Mouse (Mus musculus): ENCODE measurements around the gene 2610301B20Rik. TPM values are rescaled to one million over a fixed set of nuclear protein-coding genes. Genes with fewer than 3 reads are reported as not detected.
"Not testable (repeated sequence)": the region's sequence is repeated elsewhere in the genome, so short reads cannot be mapped to it uniquely, and the experiment has no call there.

Gene 2610301B20Rik
- 10 to 100 TPM; 36.4 to 36.8 TPM for total RNA-seq (2021)
- long read RNA-seq, transcript 2610301B20Rik-201 (6 exons, 2,116 nt) = major isoform, 50 of 55 reads
- long read RNA-seq, partial matches to known transcripts = 0 of 55 reads
- long read RNA-seq, other reads (novel, unspliced or antisense) = 5 of 55 reads

GRCm38 (mm10) chr4:10873920-10874665, at the start of gene 2610301B20Rik:
Gene 2610301B20Rik, plus strand, starts transcription at chr4:10874498.
- DNase-seq (ENCODE audit: low spot score in 2 of 2) = peak; percentile 91 to 97

DNA sequence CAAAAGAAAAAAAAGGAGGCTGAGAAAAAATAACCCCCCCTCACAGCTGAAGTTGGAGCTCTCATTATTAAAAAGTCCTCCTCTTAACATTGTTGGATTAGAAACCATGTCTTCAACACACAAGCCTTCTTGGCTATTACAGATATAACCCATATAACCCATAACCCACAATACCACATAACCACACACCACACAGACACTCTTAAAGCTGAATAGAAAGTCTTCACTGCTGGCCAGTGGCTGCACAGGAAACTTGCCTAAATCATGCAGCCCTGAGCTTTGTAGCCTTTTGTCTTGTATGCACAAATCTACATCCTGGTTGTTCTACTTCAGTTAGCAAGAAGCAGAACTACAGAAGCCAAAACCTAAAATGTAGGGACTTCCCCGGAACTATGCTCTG, 41.0 kb upstream of the 2610301B20Rik start:
- no peak for DNase-seq (ENCODE audit: low spot score in 2 of 2)

GRCm38 (mm10) chr4:10835252-10836051, 38.8 kb upstream of the 2610301B20Rik start:
- DNase-seq (ENCODE audit: low spot score in 2 of 2) = peak in 1 of 2 experiments; percentile 72

DNA sequence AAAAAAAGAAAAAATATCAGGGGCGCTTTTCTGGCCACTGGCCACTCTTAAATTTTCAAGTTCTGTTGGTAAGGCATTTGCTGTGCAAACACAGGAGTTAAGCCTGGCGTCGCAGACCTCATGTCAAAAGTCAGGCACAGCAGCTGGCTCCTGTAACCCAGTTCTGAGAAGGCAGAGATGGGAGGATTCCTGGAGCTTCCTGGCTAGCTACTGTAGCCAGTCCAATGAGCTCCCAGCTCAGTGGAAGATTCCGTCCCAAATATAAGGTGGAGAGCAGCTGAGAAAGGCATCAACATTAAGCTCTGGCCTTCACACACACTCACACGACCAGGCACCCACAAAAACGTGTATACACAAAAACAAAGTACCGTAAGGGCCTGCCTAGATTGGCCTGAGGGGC, 28.4 kb upstream of the 2610301B20Rik start:
- no peak for DNase-seq (ENCODE audit: low spot score in 2 of 2)

DNA sequence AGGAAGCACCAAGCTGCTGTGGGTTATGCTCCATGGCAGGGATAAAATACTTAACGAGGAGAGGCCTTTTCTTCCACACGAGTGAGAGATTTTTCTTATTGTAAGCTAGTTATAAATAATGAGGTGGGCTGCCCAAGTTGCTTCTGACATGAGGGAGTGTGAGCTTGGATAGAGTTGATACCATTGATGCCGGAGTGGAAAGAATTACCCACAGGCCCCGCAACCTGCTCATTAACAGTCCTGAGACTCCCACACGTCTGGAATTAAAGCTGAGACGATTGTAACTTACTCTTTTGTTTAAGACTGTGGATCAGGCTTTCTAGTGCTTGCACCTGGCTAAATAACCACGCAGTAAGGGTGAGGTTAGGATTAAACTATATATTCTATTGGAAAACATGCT, 24.5 kb upstream of the 2610301B20Rik start:
- DNase-seq (ENCODE audit: low spot score in 2 of 2) = no peak

DNA sequence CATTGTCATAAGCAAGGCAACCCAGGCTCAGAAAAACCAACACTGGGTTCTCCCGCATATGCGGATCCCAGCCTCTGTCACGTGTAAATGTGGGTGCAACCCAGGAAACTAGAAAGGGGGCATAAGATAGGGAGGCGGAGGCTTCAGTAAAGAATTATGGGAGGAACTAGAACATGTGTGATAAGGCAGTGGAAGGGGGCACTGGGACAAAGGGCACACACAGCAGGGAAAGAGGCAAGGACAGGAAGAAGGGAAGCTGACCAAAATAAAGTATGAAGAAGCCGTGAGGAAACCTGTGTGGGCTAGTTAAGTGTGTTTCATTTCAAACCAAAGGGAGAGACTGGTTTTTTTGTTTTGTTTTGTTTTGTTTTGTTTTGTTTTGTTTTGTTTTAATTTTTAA, 23.3 kb upstream of the 2610301B20Rik start:
- DNase-seq (ENCODE audit: low spot score in 2 of 2) = no peak

DNA sequence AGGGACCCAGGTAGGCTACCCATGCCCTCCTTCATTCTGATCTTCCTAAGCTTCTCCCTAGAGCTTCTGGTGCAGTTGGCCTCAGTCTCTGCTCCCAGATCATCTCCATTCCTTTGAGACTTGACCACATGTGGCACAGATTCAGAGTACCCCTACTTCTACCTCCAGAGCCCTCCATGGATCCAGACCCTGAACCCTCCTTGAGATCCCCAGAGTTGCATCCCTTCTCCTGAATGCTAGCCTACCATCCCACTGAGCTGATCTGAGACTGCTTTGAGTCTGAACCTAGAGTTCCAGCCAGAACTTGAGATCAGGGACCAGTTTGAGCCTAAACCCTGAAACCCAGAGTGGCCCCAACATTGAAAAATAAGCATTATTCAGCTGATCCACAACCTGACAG, 15.1 kb upstream of the 2610301B20Rik start:
- DNase-seq (ENCODE audit: low spot score in 2 of 2) = no peak

GRCm38 (mm10) chr4:10859911-10860581, 14.3 kb upstream of the 2610301B20Rik start:
- DNase-seq (ENCODE audit: low spot score in 2 of 2) = peak in 1 of 2 experiments; percentile 38

DNA sequence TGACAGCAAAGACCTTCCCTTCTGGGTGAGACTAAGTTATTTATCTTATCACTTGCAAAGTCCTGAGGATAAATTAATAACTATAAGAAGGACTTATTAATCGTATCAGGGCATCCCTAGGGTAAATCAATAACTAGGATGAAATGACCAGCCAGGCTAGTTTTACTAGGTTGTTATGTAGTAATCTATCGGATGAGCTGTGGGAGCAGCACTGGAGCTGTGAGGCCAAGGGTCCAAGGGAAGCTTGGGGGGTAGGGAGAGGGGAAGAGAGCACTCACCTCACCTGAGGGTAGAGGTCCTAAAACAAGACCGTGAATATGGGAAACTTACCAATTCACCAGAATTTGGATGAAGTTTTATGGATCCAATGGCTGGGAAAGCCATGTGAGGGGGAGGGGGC, 13.5 kb upstream of the 2610301B20Rik start:
- DNase-seq (ENCODE audit: low spot score in 2 of 2) = no peak

DNA sequence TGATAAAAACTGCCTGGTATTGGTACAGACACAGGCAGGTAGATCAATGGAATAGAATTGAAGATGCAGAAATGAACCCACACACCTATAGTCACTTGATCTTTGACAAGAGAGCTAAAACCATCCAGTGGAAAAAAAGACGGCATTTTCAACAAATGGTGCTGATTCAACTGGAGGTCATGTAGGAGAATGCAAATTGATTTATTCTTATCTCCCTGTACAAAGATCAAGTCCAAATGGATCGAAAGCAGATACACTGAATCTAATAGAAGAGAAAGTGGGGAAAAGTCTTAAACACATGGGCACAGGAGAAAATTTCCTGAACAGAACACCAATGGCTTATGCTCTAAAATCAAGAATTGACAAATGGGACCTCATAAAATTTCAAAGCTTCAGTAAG, 11.4 kb upstream of the 2610301B20Rik start:
- not testable (repeated sequence) for DNase-seq (ENCODE audit: low spot score in 2 of 2)

DNA sequence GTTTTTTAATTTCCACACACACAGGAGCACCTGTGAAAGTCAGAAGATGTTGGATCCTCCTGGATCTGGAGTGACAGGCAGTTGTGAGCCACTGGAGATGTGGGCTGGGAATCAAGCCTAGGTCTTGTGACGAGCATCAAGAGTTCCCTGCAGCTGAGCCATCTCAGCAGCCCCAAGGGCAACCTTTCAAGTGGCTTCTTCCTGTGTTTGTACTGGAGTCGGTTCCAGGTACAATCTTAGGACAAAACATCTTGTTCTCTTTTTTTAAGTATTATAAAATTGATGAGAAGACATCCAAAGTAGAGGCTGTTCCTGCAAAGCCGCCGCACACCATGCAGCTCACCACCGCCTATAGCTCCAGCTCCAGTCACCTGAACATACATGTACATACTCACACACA, 2.1 kb upstream of the 2610301B20Rik start:
- no peak for DNase-seq (ENCODE audit: low spot score in 2 of 2)

GRCm38 (mm10) chr4:10872685-10873539, 1.4 kb upstream of the 2610301B20Rik start:
- DNase-seq (ENCODE audit: low spot score in 2 of 2) = no peak

GRCm38 (mm10) chr4:10873549-10873919, 764 bp upstream of the 2610301B20Rik start:
- DNase-seq (ENCODE audit: low spot score in 2 of 2) = no peak

- no peak for DNase-seq (ENCODE audit: low spot score in 2 of 2)
Measured at GRCm38 (mm10) chr4:10874718-10875121, 422 bp downstream of the 2610301B20Rik start.

GRCm38 (mm10) chr4:10875407-10875806, 1.1 kb downstream of the 2610301B20Rik start:
- peak in 1 of 2 experiments; percentile 35 for DNase-seq (ENCODE audit: low spot score in 2 of 2)

- no peak for DNase-seq (ENCODE audit: low spot score in 2 of 2)
Measured at GRCm38 (mm10) chr4:10877057-10877456, 2.8 kb downstream of the 2610301B20Rik start.

GRCm38 (mm10) chr4:10883740-10884408, 9.6 kb downstream of the 2610301B20Rik start:
- no peak for DNase-seq (ENCODE audit: low spot score in 2 of 2)

DNA sequence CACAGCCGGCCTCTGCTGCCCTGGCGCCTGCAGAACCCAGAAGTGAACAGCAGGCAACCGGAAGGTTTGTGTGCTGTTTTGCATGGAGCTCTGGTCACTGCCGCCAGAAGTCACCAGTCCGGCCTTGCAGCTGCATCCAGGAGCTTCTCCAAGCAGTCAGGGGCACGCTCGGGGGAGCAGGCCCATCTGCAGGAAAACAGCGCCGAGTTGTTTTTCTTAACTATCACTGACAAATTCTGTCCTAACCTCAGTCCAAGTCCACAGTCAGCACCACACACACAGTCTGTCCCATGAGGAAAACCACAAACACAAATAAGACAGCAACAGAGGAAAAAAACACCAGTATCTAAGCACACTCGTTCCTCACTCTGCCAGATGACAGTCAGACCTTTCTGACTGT, 14.5 kb downstream of the 2610301B20Rik start:
- DNase-seq (ENCODE audit: low spot score in 2 of 2) = no peak

- DNase-seq (ENCODE audit: low spot score in 2 of 2) = no peak
Measured at GRCm38 (mm10) chr4:10896262-10896661, 22.0 kb downstream of the 2610301B20Rik start.

- DNase-seq (ENCODE audit: low spot score in 2 of 2) = peak in 1 of 2 experiments; percentile 39
Measured at GRCm38 (mm10) chr4:10896859-10897258, 22.6 kb downstream of the 2610301B20Rik start.

Measured in layer of hippocampus, adult 18-20 months (tissue).